Mouse (Mus musculus): Measurements from ENCODE around the gene Bbs10. TPM values are rescaled to one million over a fixed set of nuclear protein-coding genes. Genes with fewer than 3 reads are reported as not detected.

The Bbs10 gene
- polyA plus RNA-seq, 1 experiment from 2014 or later: 6.2 TPM

GRCm38 (mm10) chr10:111315940-111316339, 17.5 kb downstream of the Bbs10 start:
- no peak overlapping the region for H3K4me3 ChIP-seq (ENCODE audit: low read length)
- no peak overlapping the region for H3K9ac ChIP-seq (ENCODE audit: low read length)
- no peak for ATAC-seq (ENCODE audit: low read depth)
- no peaks in the 10 kb centered on the region for H3K27me3 ChIP-seq (ENCODE audit: control insufficient read depth, insufficient read depth, low read depth, low read length)
- peaks cover 4% of the 10 kb centered on the region for H3K9me3 ChIP-seq (ENCODE audit: control insufficient read depth, low read length)
- no peaks in the 10 kb centered on the region for H3K4me1 ChIP-seq (replicated peaks; ENCODE audit: control insufficient read depth, insufficient read depth, low read length)
- no peak overlapping the region for H3K27ac ChIP-seq (ENCODE audit: low read length)
- WGBS: 82% methylated on average over 3 of the region's 3 CpGs
- no peaks in the 10 kb centered on the region for H3K36me3 ChIP-seq (ENCODE audit: control insufficient read depth, insufficient read depth, low read length)
- H3K4me2 ChIP-seq (ENCODE audit: low read depth, low read length): no peak overlapping the region

GRCm38 (mm10) chr10:111318021-111318420, 19.5 kb downstream of the Bbs10 start:
- Histone ChIP-seq H3K27ac (ENCODE audit: low read length) (no peak overlapping the region), H3K4me2 (ENCODE audit: low read depth, low read length) (no peak overlapping the region), H3K9me3 (ENCODE audit: control insufficient read depth, low read length) (peaks cover 4% of the 10 kb centered on the region), H3K9ac (ENCODE audit: low read length) (no peak overlapping the region), H3K27me3 (ENCODE audit: control insufficient read depth, insufficient read depth, low read depth, low read length) (no peaks in the 10 kb centered on the region), H3K4me1 (replicated peaks; ENCODE audit: control insufficient read depth, insufficient read depth, low read length) (no peaks in the 10 kb centered on the region), H3K4me3 (ENCODE audit: low read length) (no peak overlapping the region), H3K36me3 (ENCODE audit: control insufficient read depth, insufficient read depth, low read length) (no peaks in the 10 kb centered on the region)
- WGBS: 60% methylated on average over 3 of the region's 3 CpGs
- ATAC-seq (ENCODE audit: low read depth): no peak

GRCm38 (mm10) chr10:111318805-111319500, 20.5 kb downstream of the Bbs10 start:
- H3K27ac ChIP-seq (ENCODE audit: low read length): no peak overlapping the region
- no peak overlapping the region for H3K4me2 ChIP-seq (ENCODE audit: low read depth, low read length)
- ATAC-seq (ENCODE audit: low read depth): peak; percentile 59
- peaks cover 4% of the 10 kb centered on the region for H3K9me3 ChIP-seq (ENCODE audit: control insufficient read depth, low read length)
- H3K4me1 ChIP-seq (replicated peaks; ENCODE audit: control insufficient read depth, insufficient read depth, low read length): no peaks in the 10 kb centered on the region
- WGBS: 77% methylated on average over 9 of the region's 9 CpGs
- no peaks in the 10 kb centered on the region for H3K27me3 ChIP-seq (ENCODE audit: control insufficient read depth, insufficient read depth, low read depth, low read length)
- H3K36me3 ChIP-seq (ENCODE audit: control insufficient read depth, insufficient read depth, low read length): no peaks in the 10 kb centered on the region
- H3K9ac ChIP-seq (ENCODE audit: low read length): no peak overlapping the region
- H3K4me3 ChIP-seq (ENCODE audit: low read length): no peak overlapping the region

- Histone ChIP-seq H3K9me3 (ENCODE audit: control insufficient read depth, low read length) (peaks cover 4% of the 10 kb centered on the region), H3K36me3 (ENCODE audit: control insufficient read depth, insufficient read depth, low read length) (no peaks in the 10 kb centered on the region), H3K27ac (ENCODE audit: low read length) (no peak overlapping the region), H3K9ac (ENCODE audit: low read length) (no peak overlapping the region), H3K4me2 (ENCODE audit: low read depth, low read length) (no peak overlapping the region), H3K4me3 (ENCODE audit: low read length) (no peak overlapping the region), H3K27me3 (ENCODE audit: control insufficient read depth, insufficient read depth, low read depth, low read length) (no peaks in the 10 kb centered on the region), H3K4me1 (replicated peaks; ENCODE audit: control insufficient read depth, insufficient read depth, low read length) (no peaks in the 10 kb centered on the region)
- no peak for ATAC-seq (ENCODE audit: low read depth)
Measured at GRCm38 (mm10) chr10:111320579-111320978, 22.1 kb downstream of the Bbs10 start.

DNA sequence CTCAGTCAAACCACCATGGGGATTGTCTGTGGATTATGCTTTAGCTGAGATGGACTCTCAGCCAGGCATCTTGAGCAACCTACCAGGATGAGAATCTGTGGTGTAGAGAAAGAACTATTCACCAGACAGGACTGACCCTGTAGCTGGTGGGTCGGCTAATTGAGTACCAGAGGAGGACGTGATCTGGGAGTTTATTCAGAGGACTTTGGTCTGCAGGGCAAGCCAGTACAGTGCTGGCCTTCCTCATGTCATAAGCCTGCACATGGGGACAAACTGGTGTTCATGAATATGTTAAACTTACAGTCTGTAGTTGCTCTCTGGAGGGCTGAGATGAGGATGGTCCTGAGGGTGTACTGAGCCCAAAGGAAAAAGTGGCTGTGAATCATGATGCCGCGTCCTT, 29.5 kb downstream of the Bbs10 start:
- Histone ChIP-seq H3K4me2 (ENCODE audit: low read depth, low read length) (no peak overlapping the region), H3K27me3 (ENCODE audit: control insufficient read depth, insufficient read depth, low read depth, low read length) (no peaks in the 10 kb centered on the region), H3K4me1 (replicated peaks; ENCODE audit: control insufficient read depth, insufficient read depth, low read length) (no peaks in the 10 kb centered on the region), H3K27ac (ENCODE audit: low read length) (no peak overlapping the region), H3K9me3 (ENCODE audit: control insufficient read depth, low read length) (no peaks in the 10 kb centered on the region), H3K4me3 (ENCODE audit: low read length) (no peak overlapping the region), H3K9ac (ENCODE audit: low read length) (no peak overlapping the region), H3K36me3 (ENCODE audit: control insufficient read depth, insufficient read depth, low read length) (no peaks in the 10 kb centered on the region)
- 73% methylated on average over 4 of the region's 4 CpGs for WGBS
- ATAC-seq (ENCODE audit: low read depth): no peak

DNA sequence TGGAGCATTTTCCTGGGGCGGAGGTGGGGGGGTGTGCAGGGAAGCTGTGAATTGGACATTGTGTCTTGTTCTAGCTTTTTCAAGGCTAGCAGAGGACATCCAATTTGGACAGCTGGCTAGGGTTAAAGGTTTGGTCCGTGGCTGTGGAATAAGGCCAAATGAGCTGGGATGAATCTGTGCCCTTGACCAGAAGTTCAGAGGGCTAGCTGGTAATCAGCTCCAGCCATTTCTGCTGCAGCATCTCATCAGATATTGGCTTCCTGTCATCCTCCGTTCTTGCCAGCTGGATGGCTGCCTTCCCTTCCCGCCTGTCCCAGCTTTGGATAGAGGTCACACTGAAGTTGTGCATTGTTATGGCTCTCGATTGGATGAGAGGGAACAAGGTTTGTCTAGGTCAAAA, 30.8 kb downstream of the Bbs10 start:
- WGBS: 68% methylated on average over 5 of the region's 5 CpGs
- Histone ChIP-seq H3K27me3 (ENCODE audit: control insufficient read depth, insufficient read depth, low read depth, low read length) (no peaks in the 10 kb centered on the region), H3K36me3 (ENCODE audit: control insufficient read depth, insufficient read depth, low read length) (no peaks in the 10 kb centered on the region), H3K4me3 (ENCODE audit: low read length) (no peak overlapping the region), H3K27ac (ENCODE audit: low read length) (no peak overlapping the region), H3K4me1 (replicated peaks; ENCODE audit: control insufficient read depth, insufficient read depth, low read length) (no peaks in the 10 kb centered on the region), H3K4me2 (ENCODE audit: low read depth, low read length) (no peak overlapping the region), H3K9me3 (ENCODE audit: control insufficient read depth, low read length) (no peaks in the 10 kb centered on the region), H3K9ac (ENCODE audit: low read length) (no peak overlapping the region)
- peak; percentile 75 for ATAC-seq (ENCODE audit: low read depth)

- no peak overlapping the region for H3K4me3 ChIP-seq (ENCODE audit: low read length)
- H3K9ac ChIP-seq (ENCODE audit: low read length): no peak overlapping the region
- 93% methylated on average over 2 of the region's 2 CpGs for WGBS
- no peak overlapping the region for H3K4me2 ChIP-seq (ENCODE audit: low read depth, low read length)
- no peak for ATAC-seq (ENCODE audit: low read depth)
- H3K4me1 ChIP-seq (replicated peaks; ENCODE audit: control insufficient read depth, insufficient read depth, low read length): peaks cover 9% of the 10 kb centered on the region; the same call in 1 of the 2 replicates
- H3K27me3 ChIP-seq (ENCODE audit: control insufficient read depth, insufficient read depth, low read depth, low read length): no peaks in the 10 kb centered on the region
- no peaks in the 10 kb centered on the region for H3K9me3 ChIP-seq (ENCODE audit: control insufficient read depth, low read length)
- H3K27ac ChIP-seq (ENCODE audit: low read length): no peak overlapping the region
- no peaks in the 10 kb centered on the region for H3K36me3 ChIP-seq (ENCODE audit: control insufficient read depth, insufficient read depth, low read length)
Measured at GRCm38 (mm10) chr10:111334902-111335301, 36.4 kb downstream of the Bbs10 start.

DNA sequence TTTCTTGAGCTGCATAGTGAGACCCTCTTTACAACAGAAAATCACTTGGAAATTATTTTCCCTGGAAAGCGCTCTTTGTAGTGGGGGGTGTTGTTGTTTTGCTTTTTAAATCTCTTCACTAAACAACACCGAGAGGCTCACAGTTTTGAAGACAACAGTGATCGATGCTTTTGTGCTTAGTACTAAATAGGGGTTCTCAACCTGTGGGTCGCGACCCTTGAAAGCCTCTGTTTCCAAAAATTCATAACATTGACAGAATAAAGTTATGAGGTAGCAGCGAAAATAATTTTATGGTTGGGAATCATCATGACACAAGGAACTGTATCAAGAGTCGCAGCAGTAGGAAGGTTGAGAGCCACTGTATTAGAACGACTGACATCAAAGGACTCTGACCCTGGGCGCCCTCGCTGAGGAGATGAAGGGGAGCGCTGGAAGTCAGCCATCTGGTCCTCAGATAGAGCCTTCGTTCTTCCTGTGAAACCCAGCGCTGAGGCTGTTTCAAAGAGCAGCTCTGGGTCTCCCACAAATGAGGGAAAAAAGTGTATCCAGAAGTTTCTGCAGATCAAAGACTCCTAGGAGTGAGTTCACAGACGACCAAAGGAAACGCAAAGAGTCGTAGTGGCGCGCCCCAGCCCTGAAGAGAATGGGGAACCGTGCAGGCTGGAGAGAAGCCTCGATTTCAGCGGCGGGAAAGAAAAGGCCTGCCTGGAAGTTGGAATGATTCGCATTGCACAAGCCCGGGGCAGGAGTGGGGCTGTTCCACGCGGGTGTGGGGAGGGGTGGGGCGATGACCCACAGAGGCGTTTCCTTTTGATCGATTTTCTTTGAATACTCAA, 37.3 kb downstream of the Bbs10 start:
- H3K4me2 ChIP-seq (ENCODE audit: low read depth, low read length): peak overlapping the region; percentile 55
- no peaks in the 10 kb centered on the region for H3K9me3 ChIP-seq (ENCODE audit: control insufficient read depth, low read length)
- ATAC-seq (ENCODE audit: low read depth): peak; percentile 45; the same call in 1 of the 2 replicates
- H3K27me3 ChIP-seq (ENCODE audit: control insufficient read depth, insufficient read depth, low read depth, low read length): no peaks in the 10 kb centered on the region
- H3K36me3 ChIP-seq (ENCODE audit: control insufficient read depth, insufficient read depth, low read length): no peaks in the 10 kb centered on the region
- H3K9ac ChIP-seq (ENCODE audit: low read length): peak overlapping the region; percentile 49
- WGBS: 15% methylated on average over 29 of the region's 29 CpGs
- no peak overlapping the region for H3K27ac ChIP-seq (ENCODE audit: low read length)
- peaks cover 9% of the 10 kb centered on the region; the same call in 1 of the 2 replicates for H3K4me1 ChIP-seq (replicated peaks; ENCODE audit: control insufficient read depth, insufficient read depth, low read length)
- peak overlapping the region; percentile 12 for H3K4me3 ChIP-seq (ENCODE audit: low read length)

DNA sequence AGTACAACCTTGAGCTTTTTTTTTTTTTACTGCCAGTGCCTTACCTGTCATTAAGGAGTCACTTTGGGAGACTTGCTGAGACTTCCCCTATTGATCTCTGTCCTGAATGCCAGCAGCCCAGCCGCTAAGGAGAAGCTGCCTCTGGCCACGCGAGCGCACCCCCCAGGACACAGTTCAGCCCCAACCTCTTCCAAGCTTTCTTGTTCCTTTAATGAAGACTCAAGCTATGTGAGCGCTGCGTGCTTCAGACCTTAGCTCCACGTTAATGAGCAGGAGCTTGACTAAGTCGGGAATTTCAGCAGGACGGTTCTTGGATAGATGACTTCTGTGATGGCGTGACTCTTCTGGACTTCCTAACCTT, 37.9 kb downstream of the Bbs10 start:
- WGBS: 17% methylated on average over 10 of the region's 10 CpGs
- ATAC-seq (ENCODE audit: low read depth): 0 out of 2 replicates have a peak, but pooled peaks have one; percentile 28
- peak overlapping the region; percentile 12 for H3K4me3 ChIP-seq (ENCODE audit: low read length)

More for the DNA sequence above, 37.9 kb downstream of the Bbs10 start:
- Histone ChIP-seq H3K36me3 (ENCODE audit: control insufficient read depth, insufficient read depth, low read length) (no peaks in the 10 kb centered on the region), H3K4me1 (replicated peaks; ENCODE audit: control insufficient read depth, insufficient read depth, low read length) (peaks cover 9% of the 10 kb centered on the region; the same call in 1 of the 2 replicates), H3K9me3 (ENCODE audit: control insufficient read depth, low read length) (no peaks in the 10 kb centered on the region), H3K27ac (ENCODE audit: low read length) (no peak overlapping the region), H3K4me2 (ENCODE audit: low read depth, low read length) (peak overlapping the region; percentile 55), H3K9ac (ENCODE audit: low read length) (peak overlapping the region; percentile 49), H3K27me3 (ENCODE audit: control insufficient read depth, insufficient read depth, low read depth, low read length) (no peaks in the 10 kb centered on the region)
